Comparison of ENCODE assay signal across 24 mouse cellular contexts in genomic region chr1:88263778-88264177, GRCm38 (mm10). TPM values are rescaled to one million over a fixed set of nuclear protein-coding genes. Genes with fewer than 3 reads are reported as not detected.
"Had no signal": no experiment of that assay in that cellular context is flagged by ENCODE, and none has a peak within 500 bp of the region (broad histone marks: within the 10 kb centered on the region; RNA-seq: fewer than 3 reads in every experiment).

No protein-coding gene starts in this region.

- H3K4me1 ChIP-seq: midbrain, embryonic 10.5 days; midbrain, embryonic 12.5 days had no signal

- H3K4me3 ChIP-seq: midbrain, embryonic 10.5 days; midbrain, embryonic 12.5 days; myocyte; neural tube, embryonic 13.5 days; neural tube, embryonic 15.5 days had no signal

- H3K27ac ChIP-seq: midbrain, embryonic 10.5 days; midbrain, embryonic 12.5 days; neural tube, embryonic 13.5 days; neural tube, embryonic 15.5 days had no signal

- H3K9me3 ChIP-seq: neural tube, embryonic 15.5 days had no signal

- DNase-seq: lung, adult 18-20 months; lung, embryonic 14.5 days; lung, postnatal 10 days; midbrain, embryonic 14.5 days; retina, postnatal 1 day; right cerebral cortex, adult 18-20 months; right cerebral cortex, postnatal 25 days; right cerebral cortex, postnatal 4 days; thymus, postnatal 14 days had no signal

- H3K27me3 ChIP-seq: midbrain, embryonic 12.5 days; neural tube, embryonic 13.5 days; neural tube, embryonic 15.5 days had no signal

RNA-seq across cellular contexts. Expression of gene Trpm8, which starts 13.7 kb away (rescaled TPM):
- total RNA-seq: megakaryocyte, adult 5-6 weeks; megakaryocyte-erythroid progenitor cell, adult 5-6 weeks had no signal
- polyA plus RNA-seq: liver, embryonic 16.5 days; lung, embryonic 14.5 days; midbrain, embryonic 10.5 days; midbrain, embryonic 12.5 days; neural tube, embryonic 11.5 days; small intestine, adult 2 months; stomach, embryonic 14.5 days; stomach, embryonic 16.5 days; thymus, postnatal 0 days had no signal

RNA-seq across cellular contexts. Expression of gene Ugt1a1, which starts 52.0 kb away (rescaled TPM):
- total RNA-seq: megakaryocyte-erythroid progenitor cell, adult 5-6 weeks had no signal
- polyA plus RNA-seq: lung, embryonic 14.5 days; lung, embryonic 16.5 days; midbrain, embryonic 10.5 days; midbrain, embryonic 12.5 days; midbrain, embryonic 14.5 days; midbrain, embryonic 16.5 days; myocyte; neural tube, embryonic 11.5 days; neural tube, embryonic 13.5 days; neural tube, embryonic 15.5 days had no signal

RNA-seq across cellular contexts. Expression of gene Dnajb3, which starts 58.2 kb away (rescaled TPM):
- total RNA-seq: megakaryocyte, adult 5-6 weeks had no signal
- polyA plus RNA-seq: myocyte had no signal
